In genomic region chr1:82459926-82460325, GRCm38 (mm10) we compare ENCODE assay signal across 19 mouse cellular contexts.
DNase-seq lines count a peak whose midpoint lies in the region; ATAC-seq and TF ChIP-seq lines count a peak whose summit lies in the region.
"Had no signal": no experiment of that assay in that cellular context is flagged by ENCODE, and none has a peak within 500 bp of the region (broad histone marks: within the 10 kb centered on the region; RNA-seq: fewer than 3 reads in every experiment).

No protein-coding gene starts in this region.

- no peak for ATAC-seq in midbrain, embryonic 11.5 days (ENCODE audit: low FRiP score)
- no peak for ATAC-seq in midbrain, postnatal 0 days (ENCODE audit: low FRiP score)
- ATAC-seq: activated CD4-positive, CD25-positive, alpha-beta regulatory T cell, adult 4 months; CD4-positive, CD25-positive, alpha-beta regulatory T cell, adult 4 months; Patski had no signal

- no peaks in the 10 kb centered on the region for H3K36me3 ChIP-seq in heart, embryonic 10.5 days
- no peaks in the 10 kb centered on the region for H3K36me3 ChIP-seq in midbrain, embryonic 11.5 days (ENCODE audit: control insufficient read depth, insufficient read depth, low read length)
- H3K36me3 ChIP-seq in midbrain, postnatal 0 days (ENCODE audit: insufficient read depth, low read length), result no peaks in the 10 kb centered on the region
- H3K36me3 ChIP-seq: G1E had no signal

- H3K4me2 ChIP-seq in midbrain, embryonic 11.5 days, result no peak overlapping the region
- H3K4me2 ChIP-seq in midbrain, postnatal 0 days (ENCODE audit: low read depth, low read length, poor library complexity, severe bottlenecking), result no peak overlapping the region

- DNase-seq in heart, adult 11 months, result peak; percentile 75
- DNase-seq in heart, embryonic 10.5 days (ENCODE audit: low spot score), result no peak
- peak; percentile 76 for DNase-seq in midbrain, embryonic 11.5 days (ENCODE audit: low spot score, missing footprints)
- DNase-seq in midbrain, postnatal 0 days (ENCODE audit: low spot score), result no peak
- DNase-seq: adrenal gland, adult 2 months; adrenal gland, adult 8-10 months; adrenal gland, postnatal 10 days; adrenal gland, postnatal 14 days; adrenal gland, postnatal 25 days; adrenal gland, postnatal 36 days; B cell, adult 2 months; cerebellum, adult 11 months; cerebellum, adult 11-12 months; cerebellum, adult 18-20 months had no signal

- WGBS in heart, embryonic 10.5 days, result 73% methylated on average over 2 of the region's 2 CpGs
- WGBS in midbrain, embryonic 11.5 days, result 94% methylated on average over 2 of the region's 2 CpGs
- WGBS in midbrain, postnatal 0 days, result 89% methylated on average over 2 of the region's 2 CpGs

- H3K27me3 ChIP-seq in heart, embryonic 10.5 days (ENCODE audit: insufficient read depth, poor library complexity, severe bottlenecking), result no peaks in the 10 kb centered on the region
- H3K27me3 ChIP-seq in midbrain, embryonic 11.5 days (ENCODE audit: control insufficient read depth, insufficient read depth, low read length), result no peaks in the 10 kb centered on the region
- no peaks in the 10 kb centered on the region for H3K27me3 ChIP-seq in midbrain, postnatal 0 days (ENCODE audit: insufficient read depth, low read length)
- H3K27me3 ChIP-seq: CH12.LX, Patski had no signal

- no peak for TF ChIP-seq CTCF in midbrain, postnatal 0 days (IDR thresholded peaks at IDR 0.05)

- H3K9ac ChIP-seq in midbrain, embryonic 11.5 days (ENCODE audit: low read length), result no peak overlapping the region
- no peak overlapping the region for H3K9ac ChIP-seq in midbrain, postnatal 0 days (replicated peaks; ENCODE audit: low read length, poor library complexity, severe bottlenecking)

- no peaks in the 10 kb centered on the region for H3K9me3 ChIP-seq in heart, embryonic 10.5 days
- no peaks in the 10 kb centered on the region for H3K9me3 ChIP-seq in midbrain, embryonic 11.5 days (ENCODE audit: control insufficient read depth, low read length)
- no peaks in the 10 kb centered on the region for H3K9me3 ChIP-seq in midbrain, postnatal 0 days (ENCODE audit: low read length)
- H3K9me3 ChIP-seq: G1E had no signal

- no peak overlapping the region for H3K27ac ChIP-seq in heart, embryonic 10.5 days
- no peak overlapping the region for H3K27ac ChIP-seq in midbrain, embryonic 11.5 days (ENCODE audit: low read depth, low read length)
- no peak overlapping the region for H3K27ac ChIP-seq in midbrain, postnatal 0 days (ENCODE audit: low read depth, low read length)

- no peak overlapping the region for H3K4me3 ChIP-seq in heart, embryonic 10.5 days
- no peak overlapping the region for H3K4me3 ChIP-seq in midbrain, embryonic 11.5 days (ENCODE audit: low read depth, low read length)
- H3K4me3 ChIP-seq in midbrain, postnatal 0 days (ENCODE audit: low read depth, low read length), result no peak overlapping the region

- 0 out of 2 replicates have a peak, but pooled peaks cover 4% of the 10 kb centered on the region for H3K4me1 ChIP-seq in heart, embryonic 10.5 days
- H3K4me1 ChIP-seq in midbrain, embryonic 11.5 days (ENCODE audit: control insufficient read depth, insufficient read depth, low read length), result no peaks in the 10 kb centered on the region
- no peaks in the 10 kb centered on the region for H3K4me1 ChIP-seq in midbrain, postnatal 0 days (ENCODE audit: insufficient read depth, low read length)

Comparison
In these comparisons a context has a peak if more than half of its experiments do, and no peak if none do; other contexts are left out.
1. DNase-seq: peak in heart, adult 11 months (single experiment) and midbrain, embryonic 11.5 days (single experiment); none in heart, embryonic 10.5 days (single experiment) and midbrain, postnatal 0 days (single experiment).